Mouse (Mus musculus) spleen, postnatal 4 days (tissue): ENCODE data around the gene Tnpo3.

ENCODE experiments used
- DNase-seq, 2 experiments: peaks; one replicate each; pipeline ENCODE4 v3.0.0; 2022; ENCODE audit warnings: low spot score in 2 of 2

Tnpo3 gene

GRCm38 (mm10) chr6:29528165-29528505 lies 81.6 kb downstream of the Tnpo3 start:
- no peak for DNase-seq

GRCm38 (mm10) chr6:29527361-29528164 lies 82.1 kb downstream of the Tnpo3 start:
- no peak for DNase-seq

- DNase-seq = peak; percentile 46 to 79
These were observed 83.1 kb downstream of the Tnpo3 start, which contains the start of gene Irf5 for GRCm38 (mm10) chr6:29526281-29527251. Irf5 (plus strand) TSS chr6:29526625.

- no peak for DNase-seq
These were observed 84.4 kb downstream of the Tnpo3 start for GRCm38 (mm10) chr6:29525256-29525655.

GRCm38 (mm10) chr6:29524034-29524489 lies 85.6 kb downstream of the Tnpo3 start:
- peak in 1 of 2 experiments; percentile 39 for DNase-seq

- DNase-seq = no peak
These were observed 86.2 kb downstream of the Tnpo3 start for GRCm38 (mm10) chr6:29523301-29524033.

GRCm38 (mm10) chr6:29522626-29523300 lies 86.9 kb downstream of the Tnpo3 start:
- DNase-seq = peak in 1 of 2 experiments; percentile 10

- peak; percentile 78 to 90 for DNase-seq
These were observed 92.5 kb downstream of the Tnpo3 start for GRCm38 (mm10) chr6:29517139-29517538.

GRCm38 (mm10) chr6:29513284-29513683 lies 96.4 kb downstream of the Tnpo3 start:
- DNase-seq = peak in 1 of 2 experiments; percentile 15

GRCm38 (mm10) chr6:29509086-29509485 lies 100.6 kb downstream of the Tnpo3 start:
- no peak for DNase-seq

GRCm38 (mm10) chr6:29507447-29508309 lies 102.0 kb downstream of the Tnpo3 start, which contains the start of gene Kcp:
Kcp (minus strand) TSS chr6:29507952.
- DNase-seq = no peak

- no peak for DNase-seq
These were observed 102.9 kb downstream of the Tnpo3 start for GRCm38 (mm10) chr6:29506834-29507233.

- DNase-seq = no peak
These were observed 104.2 kb downstream of the Tnpo3 start for GRCm38 (mm10) chr6:29505493-29505892.

- no peak for DNase-seq
These were observed 108.1 kb downstream of the Tnpo3 start for GRCm38 (mm10) chr6:29501599-29501998.

- no peak for DNase-seq
These were observed 108.9 kb downstream of the Tnpo3 start for GRCm38 (mm10) chr6:29500810-29501209.

- DNase-seq = no peak
These were observed 109.5 kb downstream of the Tnpo3 start for GRCm38 (mm10) chr6:29500177-29500576.

- no peak for DNase-seq
These were observed 111.9 kb downstream of the Tnpo3 start for GRCm38 (mm10) chr6:29497791-29498190.

- no peak for DNase-seq
These were observed 113.4 kb downstream of the Tnpo3 start for GRCm38 (mm10) chr6:29496270-29496669.

- DNase-seq = no peak
These were observed 115.6 kb downstream of the Tnpo3 start for GRCm38 (mm10) chr6:29494101-29494500.
